Mouse (Mus musculus): ENCODE data around the gene Dhx30. TPM values are rescaled to one million over a fixed set of nuclear protein-coding genes. Genes with fewer than 3 reads are reported as not detected.
A peak's percentile ranks its signal among the peaks of the same experiment; 100 is the strongest.
"Not testable (repeated sequence)": the region's sequence is repeated elsewhere in the genome, so short reads cannot be mapped to it uniquely, and the experiment has no call there.

The Dhx30 gene
- polyA plus RNA-seq, 1 experiment = 108 TPM

GRCm38 (mm10) chr9:110130896-110131524 lies 13.4 kb upstream of the Dhx30 start:
- TF ChIP-seq POLR2A (IDR thresholded peaks at IDR 0.05; ENCODE audit: insufficient read depth, low read length) (no peak), EP300 (IDR thresholded peaks at IDR 0.05; ENCODE audit: insufficient read depth, low read depth, low read length) (no peak), CTCF (IDR thresholded peaks at IDR 0.05; ENCODE audit: low read depth, low read length) (no peak)

GRCm38 (mm10) chr9:110124008-110124540 lies 6.4 kb upstream of the Dhx30 start:
- not testable (repeated sequence) for H3K4me3 ChIP-seq (ENCODE audit: low read depth, low read length); H3K36me3 ChIP-seq (ENCODE audit: control insufficient read depth, insufficient read depth, low read length, poor library complexity, severe bottlenecking); H3K4me1 ChIP-seq (ENCODE audit: control insufficient read depth, insufficient read depth, low read length); H3K27me3 ChIP-seq (ENCODE audit: control insufficient read depth, insufficient read depth, low read length, poor library complexity, severe bottlenecking); H3K27ac ChIP-seq (ENCODE audit: insufficient read depth, low read length); H3K9me3 ChIP-seq (replicated peaks; ENCODE audit: control insufficient read depth, insufficient read depth, low read length, poor library complexity, severe bottlenecking); H3K9ac ChIP-seq (ENCODE audit: low read depth, poor library complexity, severe bottlenecking)

More at GRCm38 (mm10) chr9:110130896-110131524, 13.4 kb upstream of the Dhx30 start:
- Histone ChIP-seq H3K27ac (ENCODE audit: insufficient read depth, low read length) (peak overlapping the region; percentile 94), H3K4me1 (ENCODE audit: control insufficient read depth, insufficient read depth, low read length) (no peaks in the 10 kb centered on the region), H3K9ac (ENCODE audit: low read depth, poor library complexity, severe bottlenecking) (peak overlapping the region; percentile 84), H3K27me3 (ENCODE audit: control insufficient read depth, insufficient read depth, low read length, poor library complexity, severe bottlenecking) (no peaks in the 10 kb centered on the region), H3K9me3 (replicated peaks; ENCODE audit: control insufficient read depth, insufficient read depth, low read length, poor library complexity, severe bottlenecking) (no peaks in the 10 kb centered on the region), H3K36me3 (ENCODE audit: control insufficient read depth, insufficient read depth, low read length, poor library complexity, severe bottlenecking) (peaks cover 13% of the 10 kb centered on the region), H3K4me3 (ENCODE audit: low read depth, low read length) (peak overlapping the region; percentile 67)

- Histone ChIP-seq H3K36me3 (ENCODE audit: control insufficient read depth, insufficient read depth, low read length, poor library complexity, severe bottlenecking) (no peaks in the 10 kb centered on the region), H3K4me3 (ENCODE audit: low read depth, low read length) (no peak overlapping the region), H3K27me3 (ENCODE audit: control insufficient read depth, insufficient read depth, low read length, poor library complexity, severe bottlenecking) (no peaks in the 10 kb centered on the region), H3K27ac (ENCODE audit: insufficient read depth, low read length) (no peak overlapping the region), H3K9ac (ENCODE audit: low read depth, poor library complexity, severe bottlenecking) (no peak overlapping the region), H3K4me1 (ENCODE audit: control insufficient read depth, insufficient read depth, low read length) (no peaks in the 10 kb centered on the region), H3K9me3 (replicated peaks; ENCODE audit: control insufficient read depth, insufficient read depth, low read length, poor library complexity, severe bottlenecking) (no peaks in the 10 kb centered on the region)
- TF ChIP-seq POLR2A (IDR thresholded peaks at IDR 0.05; ENCODE audit: insufficient read depth, low read length) = no peak
- TF ChIP-seq CTCF (IDR thresholded peaks at IDR 0.05; ENCODE audit: low read depth, low read length) = no peak
- TF ChIP-seq EP300 (IDR thresholded peaks at IDR 0.05; ENCODE audit: insufficient read depth, low read depth, low read length) = no peak
These were observed 5.7 kb upstream of the Dhx30 start for GRCm38 (mm10) chr9:110123322-110123721.

- Histone ChIP-seq H3K4me1 (ENCODE audit: control insufficient read depth, insufficient read depth, low read length) (no peaks in the 10 kb centered on the region), H3K9ac (ENCODE audit: low read depth, poor library complexity, severe bottlenecking) (no peak overlapping the region), H3K27ac (ENCODE audit: insufficient read depth, low read length) (no peak overlapping the region), H3K36me3 (ENCODE audit: control insufficient read depth, insufficient read depth, low read length, poor library complexity, severe bottlenecking) (no peaks in the 10 kb centered on the region), H3K27me3 (ENCODE audit: control insufficient read depth, insufficient read depth, low read length, poor library complexity, severe bottlenecking) (no peaks in the 10 kb centered on the region), H3K4me3 (ENCODE audit: low read depth, low read length) (no peak overlapping the region), H3K9me3 (replicated peaks; ENCODE audit: control insufficient read depth, insufficient read depth, low read length, poor library complexity, severe bottlenecking) (no peaks in the 10 kb centered on the region)
- TF ChIP-seq CTCF (IDR thresholded peaks at IDR 0.05; ENCODE audit: low read depth, low read length) (no peak), EP300 (IDR thresholded peaks at IDR 0.05; ENCODE audit: insufficient read depth, low read depth, low read length) (no peak), POLR2A (IDR thresholded peaks at IDR 0.05; ENCODE audit: insufficient read depth, low read length) (no peak)
These were observed 3.8 kb upstream of the Dhx30 start for GRCm38 (mm10) chr9:110121424-110121823.

GRCm38 (mm10) chr9:110118249-110118648 lies 619 bp upstream of the Dhx30 start:
- Histone ChIP-seq H3K27ac (ENCODE audit: insufficient read depth, low read length) (no peak overlapping the region), H3K36me3 (ENCODE audit: control insufficient read depth, insufficient read depth, low read length, poor library complexity, severe bottlenecking) (peaks cover 9% of the 10 kb centered on the region), H3K27me3 (ENCODE audit: control insufficient read depth, insufficient read depth, low read length, poor library complexity, severe bottlenecking) (no peaks in the 10 kb centered on the region), H3K9ac (ENCODE audit: low read depth, poor library complexity, severe bottlenecking) (peak overlapping the region; percentile 82), H3K9me3 (replicated peaks; ENCODE audit: control insufficient read depth, insufficient read depth, low read length, poor library complexity, severe bottlenecking) (no peaks in the 10 kb centered on the region), H3K4me3 (ENCODE audit: low read depth, low read length) (peak overlapping the region; percentile 97), H3K4me1 (ENCODE audit: control insufficient read depth, insufficient read depth, low read length) (no peaks in the 10 kb centered on the region)
- TF ChIP-seq POLR2A (IDR thresholded peaks at IDR 0.05; ENCODE audit: insufficient read depth, low read length) = no peak
- no peak for TF ChIP-seq CTCF (IDR thresholded peaks at IDR 0.05; ENCODE audit: low read depth, low read length)
- no peak for TF ChIP-seq EP300 (IDR thresholded peaks at IDR 0.05; ENCODE audit: insufficient read depth, low read depth, low read length)

- Histone ChIP-seq H3K4me1 (ENCODE audit: control insufficient read depth, insufficient read depth, low read length) (no peaks in the 10 kb centered on the region), H3K27me3 (ENCODE audit: control insufficient read depth, insufficient read depth, low read length, poor library complexity, severe bottlenecking) (no peaks in the 10 kb centered on the region), H3K9me3 (replicated peaks; ENCODE audit: control insufficient read depth, insufficient read depth, low read length, poor library complexity, severe bottlenecking) (no peaks in the 10 kb centered on the region), H3K36me3 (ENCODE audit: control insufficient read depth, insufficient read depth, low read length, poor library complexity, severe bottlenecking) (peaks cover 19% of the 10 kb centered on the region), H3K9ac (ENCODE audit: low read depth, poor library complexity, severe bottlenecking) (peak within 1 kb of the TSS; percentile 82), H3K27ac (ENCODE audit: insufficient read depth, low read length) (peak within 1 kb of the TSS; percentile 77), H3K4me3 (ENCODE audit: low read depth, low read length) (peak within 1 kb of the TSS; percentile 97)
- no peak for TF ChIP-seq CTCF (IDR thresholded peaks at IDR 0.05; ENCODE audit: low read depth, low read length)
- TF ChIP-seq POLR2A (IDR thresholded peaks at IDR 0.05; ENCODE audit: insufficient read depth, low read length) = peak; percentile 46
These were observed 452 bp downstream of the Dhx30 start, which contains the start of gene Smarcc1 for GRCm38 (mm10) chr9:110116977-110117778. TSS of gene Smarcc1 (plus strand) at chr9:110117708.

All from ES-Bruce4 (cell line).